Mouse (Mus musculus): ENCODE results near the gene Morf4l2. TPM values are rescaled to one million over a fixed set of nuclear protein-coding genes. Genes with fewer than 3 reads are reported as not detected.

The Morf4l2 gene
- 243 TPM for polyA plus RNA-seq (2014; fragmentation: Illumina TruSeq; extraction: RNeasy Lipid Tissue Mini Kit (QIAGEN cat#74804); ENCODE audit: low read depth, low replicate concordance)

GRCm38 (mm10) chrX:136743459-136743858 lies at the start of gene Morf4l2:
Gene Morf4l2, minus strand, starts transcription at chrX:136743690.

DNA sequence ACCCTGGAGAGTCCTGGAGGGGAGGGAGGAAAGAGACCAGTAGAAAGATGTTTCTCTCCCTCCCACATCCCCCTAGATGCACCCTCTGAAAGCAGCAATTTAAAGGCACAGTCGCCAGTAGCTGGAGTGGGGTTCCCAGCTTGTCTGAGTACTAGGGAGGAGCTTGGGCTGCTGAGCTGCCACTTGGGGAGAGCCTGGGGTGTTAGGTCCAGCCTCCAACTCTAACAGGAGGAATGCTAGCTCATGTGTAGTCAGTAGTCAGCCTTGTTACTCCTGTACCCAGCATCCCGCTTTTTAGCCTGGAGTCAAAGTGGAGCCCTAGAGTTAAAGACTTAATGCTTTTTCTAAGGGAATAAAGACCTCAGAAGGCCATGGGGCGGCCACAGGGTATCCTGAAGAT lies 36.6 kb upstream of the Morf4l2 start, which contains the start of gene Glra4:
TSS of gene Glra4 (minus strand) at position 101 of the 400 bp plus-strand sequence.

GRCm38 (mm10) chrX:136707446-136708167 lies 35.9 kb downstream of the Morf4l2 start, which contains the start of gene Tceal1:
Gene Tceal1, plus strand, starts transcription at chrX:136707982.

Other genes with a start within 250 kb of the Morf4l2 start
- not detected for gene Kir3dl1, start 225.7 kb downstream of the Morf4l2 start, polyA plus RNA-seq (2014; fragmentation: Illumina TruSeq; extraction: RNeasy Lipid Tissue Mini Kit (QIAGEN cat#74804); ENCODE audit: low read depth, low replicate concordance)
- gene Kir3dl2, start 199.6 kb downstream of the Morf4l2 start, polyA plus RNA-seq (2014; fragmentation: Illumina TruSeq; extraction: RNeasy Lipid Tissue Mini Kit (QIAGEN cat#74804); ENCODE audit: low read depth, low replicate concordance): not detected
- gene Tceal3, start 152.8 kb downstream of the Morf4l2 start, polyA plus RNA-seq (2014; fragmentation: Illumina TruSeq; extraction: RNeasy Lipid Tissue Mini Kit (QIAGEN cat#74804); ENCODE audit: low read depth, low replicate concordance): not detected
- 13.1 TPM for gene Tceal1, start 35.7 kb downstream of the Morf4l2 start, polyA plus RNA-seq (2014; fragmentation: Illumina TruSeq; extraction: RNeasy Lipid Tissue Mini Kit (QIAGEN cat#74804); ENCODE audit: low read depth, low replicate concordance)
- not detected for gene Glra4, start 36.5 kb upstream of the Morf4l2 start, polyA plus RNA-seq (2014; fragmentation: Illumina TruSeq; extraction: RNeasy Lipid Tissue Mini Kit (QIAGEN cat#74804); ENCODE audit: low read depth, low replicate concordance)
- gene Plp1, start 79.0 kb upstream of the Morf4l2 start, polyA plus RNA-seq (2014; fragmentation: Illumina TruSeq; extraction: RNeasy Lipid Tissue Mini Kit (QIAGEN cat#74804); ENCODE audit: low read depth, low replicate concordance): 3.2 TPM
- not detected for gene Rab9b, start 125.1 kb upstream of the Morf4l2 start, polyA plus RNA-seq (2014; fragmentation: Illumina TruSeq; extraction: RNeasy Lipid Tissue Mini Kit (QIAGEN cat#74804); ENCODE audit: low read depth, low replicate concordance)
- gene H2bfm, start 183.6 kb upstream of the Morf4l2 start, polyA plus RNA-seq (2014; fragmentation: Illumina TruSeq; extraction: RNeasy Lipid Tissue Mini Kit (QIAGEN cat#74804); ENCODE audit: low read depth, low replicate concordance): not detected
- 108 TPM for gene Tmsb15b2, start 231.8 kb upstream of the Morf4l2 start, polyA plus RNA-seq (2014; fragmentation: Illumina TruSeq; extraction: RNeasy Lipid Tissue Mini Kit (QIAGEN cat#74804); ENCODE audit: low read depth, low replicate concordance)
- 20.0 TPM for gene Tmsb15l, start 233.2 kb upstream of the Morf4l2 start, polyA plus RNA-seq (2014; fragmentation: Illumina TruSeq; extraction: RNeasy Lipid Tissue Mini Kit (QIAGEN cat#74804); ENCODE audit: low read depth, low replicate concordance)
- 27.9 TPM for gene Tmsb15b1, start 233.2 kb upstream of the Morf4l2 start, polyA plus RNA-seq (2014; fragmentation: Illumina TruSeq; extraction: RNeasy Lipid Tissue Mini Kit (QIAGEN cat#74804); ENCODE audit: low read depth, low replicate concordance)
- gene Zcchc18, start 249.5 kb upstream of the Morf4l2 start, polyA plus RNA-seq (2014; fragmentation: Illumina TruSeq; extraction: RNeasy Lipid Tissue Mini Kit (QIAGEN cat#74804); ENCODE audit: low read depth, low replicate concordance): 0.93 TPM